Mouse (Mus musculus) G1E (cell line): ENCODE data around the gene Cbx1. TPM values are rescaled to one million over a fixed set of nuclear protein-coding genes. Genes with fewer than 3 reads are reported as not detected.
"Not testable (repeated sequence)": the region's sequence is repeated elsewhere in the genome, so short reads cannot be mapped to it uniquely, and the experiment has no call there.

Source experiments
- ATAC-seq: 2 replicates; pipeline ENCODE4 v1.8.0; 2016; ENCODE audit warnings: mild to moderate bottlenecking; ENCODE audit not compliant: insufficient number of reproducible peaks, poor library complexity, low FRiP score, severe bottlenecking; ENCODE audit errors: extremely low read depth
- DNase-seq: peaks from one replicate; pipeline ENCODE4 v3.0.0; 2012; ENCODE audit warnings: low spot score
- H3K27me3 ChIP-seq: 2 replicates; pipeline ENCODE4 v1.6.1; 2012; ENCODE audit warnings: mild to moderate bottlenecking, low read length, inconsistent platforms; ENCODE audit not compliant: insufficient read depth
- H3K36me3 ChIP-seq: replicated peaks from 2 replicates; pipeline ENCODE3; 2012; ENCODE audit warnings: mild to moderate bottlenecking, inconsistent platforms
- H3K4me1 ChIP-seq: 2 replicates; pipeline ENCODE4 v1.6.1; 2012; ENCODE audit warnings: low read depth, low read length, inconsistent platforms, mixed read lengths; ENCODE audit not compliant: insufficient read depth
- H3K4me3 ChIP-seq: 2 replicates; pipeline ENCODE4 v1.5.1; 2012; ENCODE audit warnings: low read depth, mild to moderate bottlenecking, inconsistent platforms, low read length, moderate library complexity, mixed read lengths
- H3K9me3 ChIP-seq: replicated peaks from 2 replicates; pipeline ENCODE4 v1.6.1; 2012; ENCODE audit warnings: inconsistent platforms
- CTCF ChIP-seq: IDR thresholded peaks from 2 replicates; pipeline ENCODE4 v1.5.1; 2012; ENCODE audit warnings: low read depth, low read length, inconsistent platforms, mixed read lengths
- GATA1 ChIP-seq: IDR thresholded peaks from 2 replicates; pipeline ENCODE4 v1.6.1; 2012; ENCODE audit warnings: borderline replicate concordance, low read length, inconsistent platforms, mixed read lengths
- GATA2 ChIP-seq: IDR thresholded peaks from 2 replicates; pipeline ENCODE4 v1.6.1; 2012; ENCODE audit warnings: low read depth, low read length, inconsistent platforms, borderline replicate concordance
- POLR2AphosphoS5 ChIP-seq: IDR thresholded peaks from 2 replicates; pipeline ENCODE4 v1.6.1; 2012; ENCODE audit warnings: low read depth, low read length, inconsistent platforms; ENCODE audit not compliant: insufficient replicate concordance
- TAL1 ChIP-seq: conservative IDR thresholded peaks from 2 replicates; pipeline ENCODE4 v1.6.1; 2012; ENCODE audit warnings: low read depth, low read length, inconsistent platforms, mixed read lengths
- polyA plus RNA-seq: library from polyadenylated mRNA; stranded (reverse); fragments of >175 nt; gene quantifications from 2 replicates; pipeline ENCODE4 v1.2.3, GENCODE M21; 2012
- total RNA-seq, 2 experiments: library from RNA; stranded (forward) in 1 of 2; stranded (reverse) in 1 of 2; fragments of 200-1000 nt in 1 of 2; fragments of >200 nt in 1 of 2; fragmentation: Nextera tagmentation in 1 of 2; gene quantifications; 2 replicates each; pipeline ENCODE4 v1.2.3; 2014 to 2017

Cbx1 gene
- total and polyA plus RNA-seq, 3 experiments: 75.0 to 100 (median 78.9) TPM

GRCm38 (mm10) chr11:96796081-96796480 is 7.2 kb downstream of the Cbx1 start:
- no peak for TF ChIP-seq GATA1
- no peak for TF ChIP-seq POLR2AphosphoS5
- TF ChIP-seq GATA2: no peak
- TF ChIP-seq TAL1: no peak
- no peak for TF ChIP-seq CTCF
- Histone ChIP-seq H3K36me3 (peaks cover 68% of the 10 kb centered on the region), H3K4me1 (peaks cover 15% of the 10 kb centered on the region), H3K9me3 (no peaks in the 10 kb centered on the region), H3K4me3 (no peak overlapping the region), H3K27me3 (no peaks in the 10 kb centered on the region)
- DNase-seq: no peak
- ATAC-seq: no peak

- peaks cover 70% of the 10 kb centered on the region for H3K36me3 ChIP-seq
- H3K27me3 ChIP-seq: no peaks in the 10 kb centered on the region
- peaks cover 17% of the 10 kb centered on the region for H3K4me1 ChIP-seq
- TF ChIP-seq POLR2AphosphoS5 (no peak), TAL1 (no peak), CTCF (no peak), GATA1 (no peak), GATA2 (no peak)
- no peaks in the 10 kb centered on the region for H3K9me3 ChIP-seq
- ATAC-seq (no peak), DNase-seq (no peak)
- H3K4me3 ChIP-seq: no peak overlapping the region
Measured at GRCm38 (mm10) chr11:96796586-96796985, 7.7 kb downstream of the Cbx1 start.

DNA sequence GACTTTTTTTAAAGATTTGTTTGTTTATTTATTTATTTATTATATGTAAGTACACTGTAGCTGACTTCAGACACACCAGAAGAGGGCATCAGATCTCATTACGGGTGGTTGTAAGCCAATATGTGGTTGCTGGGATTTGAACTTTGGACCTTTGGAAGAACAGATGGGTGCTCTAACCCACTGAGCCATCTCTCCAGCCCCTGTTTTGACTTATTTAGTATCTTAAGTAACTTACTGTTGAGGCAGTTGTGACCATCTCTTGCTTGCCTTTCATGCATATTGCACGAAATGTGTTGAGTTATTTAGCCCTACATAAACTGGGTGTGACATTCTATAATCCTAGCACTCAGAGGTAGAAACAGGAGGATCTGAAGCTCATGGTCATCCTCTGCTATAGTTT is 10.6 kb downstream of the Cbx1 start:
- Histone ChIP-seq H3K4me3 (no peak overlapping the region), H3K36me3 (peaks cover 83% of the 10 kb centered on the region), H3K4me1 (peaks cover 11% of the 10 kb centered on the region), H3K27me3 (no peaks in the 10 kb centered on the region), H3K9me3 (no peaks in the 10 kb centered on the region)
- no peak for DNase-seq
- ATAC-seq: no peak
- TF ChIP-seq GATA2 (no peak), CTCF (no peak), POLR2AphosphoS5 (no peak), TAL1 (no peak), GATA1 (no peak)

DNA sequence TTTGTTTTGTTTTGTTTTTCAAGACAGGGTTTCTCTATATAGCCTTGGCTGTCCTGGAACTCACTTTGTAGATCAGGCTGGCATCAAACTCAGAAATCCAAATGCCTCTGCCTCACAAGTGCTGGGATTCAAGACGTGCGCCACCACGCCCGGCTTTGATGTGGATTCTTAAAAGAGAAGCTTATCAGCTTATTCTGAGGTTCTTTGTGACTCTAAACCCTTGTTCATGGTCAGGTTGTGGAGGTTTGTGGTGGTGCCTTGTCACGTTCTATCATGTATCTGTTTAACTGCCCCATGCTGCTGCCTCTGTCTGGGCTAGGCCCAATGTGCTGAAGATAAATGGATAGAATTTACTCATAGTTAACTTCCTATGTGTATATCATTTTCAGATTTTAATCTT is 16.7 kb downstream of the Cbx1 start:
- H3K27me3 ChIP-seq: no peaks in the 10 kb centered on the region
- peaks cover 2% of the 10 kb centered on the region; the same call in 1 of the 2 replicates for H3K4me1 ChIP-seq
- TF ChIP-seq POLR2AphosphoS5: no peak
- no peak for TF ChIP-seq GATA1
- no peaks in the 10 kb centered on the region for H3K9me3 ChIP-seq
- H3K4me3 ChIP-seq: no peak overlapping the region
- peaks cover 94% of the 10 kb centered on the region for H3K36me3 ChIP-seq
- DNase-seq: no peak
- no peak for ATAC-seq

DNA sequence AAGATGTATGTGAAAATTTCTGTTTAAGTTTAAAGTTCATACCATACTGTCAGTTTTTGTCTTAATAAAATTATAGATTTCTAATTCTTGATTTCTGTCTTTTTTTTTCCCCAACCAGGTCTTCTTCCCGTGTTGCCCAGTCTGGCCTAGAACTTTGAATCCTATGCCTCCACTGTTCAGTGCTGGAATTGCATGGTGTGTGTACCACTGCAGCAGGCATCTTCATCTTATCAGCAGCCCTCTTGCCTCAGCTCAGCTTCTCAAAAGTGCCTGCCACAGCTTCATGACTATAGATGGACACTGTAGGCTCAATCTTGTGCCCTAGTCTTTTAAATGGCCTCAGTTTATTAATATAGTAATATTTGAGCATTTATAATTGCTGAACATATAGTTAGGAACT is 19.1 kb downstream of the Cbx1 start:
- Histone ChIP-seq H3K9me3 (no peaks in the 10 kb centered on the region), H3K36me3 (peaks cover 95% of the 10 kb centered on the region), H3K27me3 (no peaks in the 10 kb centered on the region), H3K4me3 (no peak overlapping the region), H3K4me1 (no peaks in the 10 kb centered on the region)
- no peak for TF ChIP-seq GATA1
- TF ChIP-seq POLR2AphosphoS5: no peak
- TF ChIP-seq GATA2: no peak
- TF ChIP-seq CTCF: no peak
- no peak for TF ChIP-seq TAL1
- ATAC-seq (no peak), DNase-seq (no peak)

DNA sequence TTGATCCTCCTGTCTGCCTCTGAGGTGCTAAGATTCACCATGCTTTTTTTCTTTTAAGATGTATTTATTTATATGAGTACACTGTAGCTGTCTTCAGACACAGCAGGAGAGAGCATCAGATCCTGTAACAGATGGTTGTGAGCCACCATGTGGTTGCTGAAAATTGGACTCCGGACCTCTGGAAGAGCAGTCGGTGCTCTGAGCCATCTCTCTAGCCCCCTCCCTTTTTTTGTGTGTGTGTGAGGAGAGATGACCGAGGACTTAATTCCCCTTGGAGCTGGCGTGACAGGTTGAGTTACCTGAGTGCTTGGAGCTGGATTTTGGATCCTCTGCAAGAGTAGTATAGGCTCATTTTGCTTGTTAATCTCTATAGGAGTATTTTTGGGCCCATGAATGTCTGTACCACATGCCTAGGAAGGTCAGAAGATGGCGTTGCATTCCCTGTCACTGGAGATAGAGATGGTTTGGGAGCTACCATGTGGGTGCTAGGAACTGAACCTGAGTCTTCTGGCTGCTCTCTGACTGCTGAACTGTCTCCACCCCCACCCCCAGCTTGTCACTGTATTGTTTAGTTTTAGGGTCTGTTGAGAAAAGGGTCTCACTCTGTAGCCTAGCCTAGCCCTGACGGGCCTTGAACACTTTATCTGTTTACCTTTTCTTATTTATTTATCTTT is 20.8 kb downstream of the Cbx1 start:
- Histone ChIP-seq H3K9me3 (no peaks in the 10 kb centered on the region), H3K4me1 (no peaks in the 10 kb centered on the region), H3K27me3 (no peaks in the 10 kb centered on the region), H3K36me3 (peaks cover 94% of the 10 kb centered on the region), H3K4me3 (no peak overlapping the region)
- ATAC-seq (no peak), DNase-seq (no peak)
- TF ChIP-seq CTCF (no peak), GATA2 (no peak), GATA1 (no peak)

DNA sequence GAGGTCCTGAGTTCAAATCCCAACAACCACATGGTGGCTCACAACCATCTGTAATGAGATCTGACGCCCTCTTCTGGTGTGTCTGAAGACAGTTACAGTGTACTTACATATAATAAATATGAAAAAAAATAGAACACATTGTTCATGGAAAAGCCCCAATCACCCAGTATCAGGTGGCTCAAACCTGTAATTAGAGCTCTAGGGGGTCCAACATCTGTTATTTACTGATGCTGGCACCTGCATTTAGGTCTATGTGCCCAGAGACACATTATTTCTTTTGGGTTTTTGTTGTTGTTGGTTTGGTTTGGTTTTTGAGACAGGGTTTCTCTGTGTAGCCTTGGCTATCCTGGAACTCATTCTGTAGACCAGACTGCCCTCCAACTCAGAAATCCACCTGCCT is 22.3 kb downstream of the Cbx1 start:
- ATAC-seq, H3K4me3 ChIP-seq: not testable (repeated sequence)
- peaks cover 92% of the 10 kb centered on the region for H3K36me3 ChIP-seq

More for the DNA sequence above, 22.3 kb downstream of the Cbx1 start:
- not testable (repeated sequence) for H3K4me1 ChIP-seq, H3K9me3 ChIP-seq, DNase-seq, H3K27me3 ChIP-seq
